Mouse (Mus musculus) C2C12 (cell line): ENCODE data around the gene Sycp3. TPM values are rescaled to one million over a fixed set of nuclear protein-coding genes. Genes with fewer than 3 reads are reported as not detected.

Experiments used
- H3K27me3 ChIP-seq: one replicate; pipeline ENCODE4 v1.6.1; 2011; ENCODE audit not compliant: control insufficient read depth, insufficient read depth, insufficient read length
- H3K36me3 ChIP-seq: one replicate; pipeline ENCODE4 v1.6.1; 2011; ENCODE audit not compliant: control insufficient read depth, insufficient read depth
- H3K4me3 ChIP-seq: one replicate; pipeline ENCODE4 v1.5.1; 2011; ENCODE audit warnings: mild to moderate bottlenecking, control low read depth; ENCODE audit not compliant: poor library complexity, insufficient read depth, severe bottlenecking
- H3K79me2 ChIP-seq: one replicate; pipeline ENCODE4 v1.6.1; 2011; ENCODE audit not compliant: control insufficient read depth, insufficient read depth
- H3K79me3 ChIP-seq: one replicate; pipeline ENCODE4 v1.6.1; 2011; ENCODE audit warnings: low read depth, control low read depth
- H3ac ChIP-seq: one replicate; pipeline ENCODE3; 2011; ENCODE audit warnings: low read depth; ENCODE audit not compliant: control insufficient read depth, insufficient read length
- CEBPB ChIP-seq: IDR thresholded peaks from one replicate; pipeline ENCODE4 v1.6.1; 2011; ENCODE audit warnings: low read depth, mild to moderate bottlenecking, control low read depth, moderate library complexity
- CTCF ChIP-seq: IDR thresholded peaks from one replicate; pipeline ENCODE4 v1.5.1; 2011; ENCODE audit not compliant: control insufficient read depth, insufficient read depth, insufficient read length
- FOSL1 ChIP-seq: IDR thresholded peaks from one replicate; pipeline ENCODE4 v1.8.0; 2011; ENCODE audit warnings: mild to moderate bottlenecking, low read length; ENCODE audit not compliant: poor library complexity, insufficient read depth, severe bottlenecking
- MAX ChIP-seq: IDR thresholded peaks from one replicate; pipeline ENCODE4 v1.6.1; 2011; ENCODE audit warnings: mild to moderate bottlenecking, control low read depth
- MYOD1 ChIP-seq: IDR thresholded peaks from one replicate; pipeline ENCODE4 v1.6.1; 2011; ENCODE audit warnings: low read depth; ENCODE audit not compliant: control insufficient read depth, insufficient read length
- MYOG ChIP-seq: IDR thresholded peaks from one replicate; pipeline ENCODE4 v1.6.1; 2011; ENCODE audit not compliant: control insufficient read depth, insufficient read length; ENCODE audit errors: extremely low read depth
- USF1 ChIP-seq: IDR thresholded peaks from one replicate; pipeline ENCODE4 v1.6.1; 2011; ENCODE audit warnings: low read depth, mild to moderate bottlenecking, control low read depth, moderate library complexity
- long read RNA-seq, 2 experiments: library from polyadenylated mRNA; unstranded; transcript quantifications; one replicate each; pipeline ENCODE4 v2.0.0; 2019 to 2020
- polyA plus RNA-seq: library from polyadenylated mRNA; unstranded; fragments of >200 nt; fragmentation: generic; extraction: Trizol; gene quantifications from one replicate; pipeline ENCODE4 v1.2.1, GENCODE M21; 2012; ENCODE audit warnings: missing spikeins

Gene Sycp3
- not detected for polyA plus RNA-seq
- long read RNA-seq, experiment 1, partial matches to known transcripts = 0 of 1 reads
- long read RNA-seq, experiment 1, other reads (novel, unspliced or antisense) = 1 of 1 reads
- long read RNA-seq, experiment 2, partial matches to known transcripts = 0 of 1 reads
- long read RNA-seq, experiment 2, other reads (novel, unspliced or antisense) = 1 of 1 reads

DNA sequence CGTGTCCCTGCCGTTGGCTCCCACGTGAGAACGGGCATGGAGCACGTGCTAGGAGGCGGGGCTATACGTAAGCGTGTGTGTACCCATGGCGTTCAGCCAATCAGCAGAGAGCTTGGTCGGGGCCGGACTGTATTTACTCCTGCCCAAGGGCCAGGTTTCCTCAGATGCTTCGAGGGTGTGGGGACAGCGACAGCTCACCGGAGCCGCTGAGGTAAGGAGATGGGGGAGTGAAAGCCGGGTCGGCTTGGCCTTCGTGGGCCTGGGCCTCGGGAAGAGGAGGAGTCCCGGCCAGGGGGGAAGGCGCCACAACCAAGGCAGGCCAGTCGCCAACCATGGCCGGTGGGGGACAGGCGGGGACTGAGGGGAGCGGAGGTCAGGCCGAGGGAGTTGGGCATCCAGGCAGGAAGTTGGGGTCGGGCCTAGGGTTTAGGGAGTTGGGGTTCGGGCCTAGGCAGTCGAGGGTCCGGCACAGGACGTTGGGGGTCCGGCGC is at the start of gene Sycp3:
TSS of gene Sycp3 (plus strand) at position 68 of the 491 bp plus-strand sequence.
- Histone ChIP-seq H3K79me3 (no peaks in the 10 kb centered on the region), H3K79me2 (no peaks in the 10 kb centered on the region), H3K27me3 (no peaks in the 10 kb centered on the region), H3K4me3 (no peak within 1 kb of the TSS), H3K36me3 (no peaks in the 10 kb centered on the region), H3ac (no peak within 1 kb of the TSS)
- TF ChIP-seq MYOD1 (no peak), USF1 (no peak), CEBPB (no peak), CTCF (no peak), MYOG (no peak), FOSL1 (no peak), MAX (no peak)

GRCm38 (mm10) chr10:88409751-88410150 is 49.6 kb upstream of the Sycp3 start:
- TF ChIP-seq CEBPB = no peak
- TF ChIP-seq CTCF = no peak
- TF ChIP-seq MYOG = no peak
- TF ChIP-seq MAX = no peak
- no peak for TF ChIP-seq FOSL1
- no peak for TF ChIP-seq MYOD1
- no peak for TF ChIP-seq USF1
- no peaks in the 10 kb centered on the region for H3K27me3 ChIP-seq
- no peak overlapping the region for H3ac ChIP-seq
- H3K4me3 ChIP-seq = no peak overlapping the region
- H3K79me3 ChIP-seq = no peaks in the 10 kb centered on the region
- peaks cover 5% of the 10 kb centered on the region for H3K36me3 ChIP-seq
- no peaks in the 10 kb centered on the region for H3K79me2 ChIP-seq

GRCm38 (mm10) chr10:88412290-88412995 is 46.9 kb upstream of the Sycp3 start:
- Histone ChIP-seq H3K79me2 (no peaks in the 10 kb centered on the region), H3K27me3 (no peaks in the 10 kb centered on the region), H3K4me3 (no peak overlapping the region), H3K36me3 (peaks cover 11% of the 10 kb centered on the region), H3ac (no peak overlapping the region), H3K79me3 (no peaks in the 10 kb centered on the region)
- TF ChIP-seq MYOD1 (no peak), MAX (no peak), FOSL1 (no peak), CTCF (no peak), USF1 (no peak), MYOG (no peak), CEBPB (no peak)

DNA sequence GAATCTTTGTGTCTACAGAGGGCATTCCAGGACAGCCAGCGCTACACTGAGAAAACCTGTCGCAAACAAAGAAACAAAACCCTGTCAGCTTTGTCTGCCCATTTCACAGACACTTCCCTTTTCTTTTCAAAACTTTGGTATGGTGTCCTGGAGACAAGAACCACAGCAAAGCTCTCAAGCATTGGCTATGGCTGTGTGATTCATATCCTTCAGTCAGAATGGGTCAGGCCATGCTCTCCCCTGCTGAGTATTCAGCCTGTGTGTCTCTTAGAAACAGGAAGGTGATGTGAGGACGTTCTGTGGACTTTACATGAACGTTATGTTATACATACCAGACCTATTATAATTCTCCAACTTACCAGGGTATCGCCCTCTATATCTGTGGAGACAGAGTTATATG is 41.7 kb upstream of the Sycp3 start:
- Histone ChIP-seq H3K36me3 (peaks cover 21% of the 10 kb centered on the region), H3K4me3 (no peak overlapping the region), H3ac (no peak overlapping the region), H3K79me2 (no peaks in the 10 kb centered on the region), H3K27me3 (no peaks in the 10 kb centered on the region), H3K79me3 (no peaks in the 10 kb centered on the region)
- no peak for TF ChIP-seq FOSL1
- TF ChIP-seq CTCF = no peak
- TF ChIP-seq MAX = no peak
- no peak for TF ChIP-seq CEBPB
- TF ChIP-seq MYOD1 = no peak
- no peak for TF ChIP-seq MYOG
- no peak for TF ChIP-seq USF1

DNA sequence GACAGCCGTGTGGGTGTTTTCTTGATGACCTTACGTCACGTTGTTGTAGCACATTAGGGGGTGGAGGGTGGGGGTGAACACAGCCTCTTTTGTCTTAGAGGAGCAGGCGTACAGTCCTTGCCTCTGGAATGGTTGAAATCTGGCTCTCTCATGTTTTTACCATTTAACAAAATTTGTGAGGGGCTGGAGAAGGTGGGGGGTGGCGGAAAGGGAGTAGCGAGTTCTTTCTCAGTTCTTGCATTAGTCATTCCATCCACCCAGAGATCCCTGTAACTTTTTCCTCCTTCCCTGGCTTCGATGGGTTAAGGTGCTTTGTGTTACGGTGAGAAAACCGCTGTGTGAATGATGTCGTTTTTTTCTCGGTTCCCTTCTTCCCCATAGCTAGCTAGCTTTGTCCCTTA is 39.2 kb upstream of the Sycp3 start:
- Histone ChIP-seq H3K36me3 (peaks cover 18% of the 10 kb centered on the region), H3K4me3 (no peak overlapping the region), H3ac (no peak overlapping the region), H3K79me3 (no peaks in the 10 kb centered on the region), H3K27me3 (no peaks in the 10 kb centered on the region), H3K79me2 (no peaks in the 10 kb centered on the region)
- TF ChIP-seq MAX (no peak), CEBPB (no peak), USF1 (no peak), MYOG (no peak), FOSL1 (no peak), MYOD1 (no peak), CTCF (no peak)
